Mouse (Mus musculus) adrenal gland, adult 8-10 months (tissue): ENCODE data around the gene Zfr. TPM values are rescaled to one million over a fixed set of nuclear protein-coding genes. Genes with fewer than 3 reads are reported as not detected.
"Not testable (repeated sequence)": the region's sequence is repeated elsewhere in the genome, so short reads cannot be mapped to it uniquely, and the experiment has no call there.

Source experiments
- DNase-seq: peaks from one replicate; pipeline ENCODE4 v3.0.0; 2022
- total RNA-seq, 4 experiments: library from RNA; stranded (reverse); gene quantifications; 2 replicates each; pipeline ENCODE4 v1.2.4; 2022

Zfr gene
- total RNA-seq, 4 experiments from 2014 or later = 109 to 191 (median 172) TPM

GRCm38 (mm10) chr15:12106430-12106829 lies 11.2 kb upstream of the Zfr start:
- no peak for DNase-seq

GRCm38 (mm10) chr15:12108200-12108599 lies 9.4 kb upstream of the Zfr start:
- no peak for DNase-seq

- DNase-seq = not testable (repeated sequence)
These were observed 8.7 kb upstream of the Zfr start for GRCm38 (mm10) chr15:12108922-12109321.

DNA sequence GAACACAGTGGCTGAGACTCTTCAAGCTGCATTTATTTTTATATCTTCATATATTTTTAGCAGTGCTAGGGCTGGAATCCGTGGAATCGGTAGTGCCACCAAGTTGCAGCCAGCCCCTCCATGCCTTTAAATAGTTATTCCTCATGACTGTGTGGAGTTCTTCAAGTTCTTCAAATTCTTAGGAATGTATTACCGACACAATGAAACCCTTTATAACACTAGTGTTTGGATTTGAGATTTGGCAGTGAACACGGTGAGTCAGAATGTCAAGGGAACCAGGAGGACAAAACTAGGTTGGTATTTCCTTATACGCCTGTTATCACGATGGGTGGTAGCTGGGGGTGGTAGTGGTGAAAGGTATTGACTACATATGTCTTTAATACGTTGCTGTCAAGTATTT lies 6.4 kb upstream of the Zfr start:
- DNase-seq = no peak

GRCm38 (mm10) chr15:12113411-12113810 lies 4.2 kb upstream of the Zfr start:
- no peak for DNase-seq

DNA sequence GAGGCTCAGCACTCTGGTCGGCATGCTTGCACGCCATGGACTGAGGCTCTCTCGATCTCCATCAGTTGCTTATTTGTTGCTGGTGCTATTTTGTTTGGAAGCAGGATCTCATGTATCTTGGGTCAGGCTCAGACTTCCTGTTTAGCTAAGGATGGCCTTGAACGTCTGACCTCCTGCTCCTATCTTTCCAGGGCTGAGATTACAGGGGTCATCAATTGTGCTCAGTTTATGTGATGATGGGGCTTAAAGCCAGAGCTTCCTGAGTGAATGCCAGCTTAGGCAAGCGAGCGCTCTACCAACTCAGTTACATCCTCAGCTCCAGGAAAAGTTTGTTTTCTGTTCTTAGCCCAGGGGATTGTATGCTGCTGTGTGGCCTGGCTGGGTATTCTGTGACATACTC lies 3.1 kb upstream of the Zfr start:
- no peak for DNase-seq

DNA sequence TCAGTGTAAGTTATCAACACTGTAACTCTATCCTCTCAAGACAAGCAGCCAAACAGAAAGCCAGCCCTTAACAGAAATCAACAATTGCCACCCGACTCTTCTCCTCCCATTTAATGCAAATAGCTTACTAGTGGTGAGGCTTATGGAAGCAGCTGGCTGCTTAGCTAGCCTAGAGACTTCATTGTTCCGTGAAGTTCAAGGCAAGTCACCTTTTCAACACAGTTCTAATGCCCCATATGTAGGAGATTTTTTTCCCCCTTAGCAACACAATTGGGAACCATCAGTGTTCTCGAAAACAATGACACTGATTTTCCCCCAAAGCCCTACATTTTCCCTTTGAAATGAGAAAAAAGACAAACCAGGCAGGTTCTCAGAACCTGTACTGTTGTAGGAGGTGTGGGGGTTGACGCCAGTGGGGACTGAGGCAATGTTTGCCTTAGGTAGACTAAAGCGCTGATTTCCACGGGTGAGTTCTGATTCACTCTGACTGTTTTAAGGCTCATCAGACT lies 1.9 kb upstream of the Zfr start:
- no peak for DNase-seq

DNA sequence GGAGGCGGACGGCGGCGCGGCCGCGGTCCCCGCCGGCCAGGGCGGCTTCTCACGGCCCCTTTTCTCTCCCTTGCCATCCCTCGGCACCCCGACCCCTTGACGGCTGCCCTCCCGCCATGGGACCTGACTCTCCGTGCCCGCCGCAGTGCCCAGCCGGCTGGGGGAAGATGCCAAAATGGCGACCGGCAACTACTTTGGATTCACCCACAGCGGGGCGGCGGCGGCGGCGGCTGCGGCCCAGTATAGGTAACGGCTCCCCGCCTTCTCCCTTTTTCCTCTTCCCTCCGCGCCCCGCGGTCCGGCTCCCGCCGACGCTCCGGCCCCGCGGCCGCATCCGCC lies 431 bp downstream of the Zfr start:
- no peak for DNase-seq

- DNase-seq = no peak
These were observed 949 bp downstream of the Zfr start for GRCm38 (mm10) chr15:12118432-12119128.

DNA sequence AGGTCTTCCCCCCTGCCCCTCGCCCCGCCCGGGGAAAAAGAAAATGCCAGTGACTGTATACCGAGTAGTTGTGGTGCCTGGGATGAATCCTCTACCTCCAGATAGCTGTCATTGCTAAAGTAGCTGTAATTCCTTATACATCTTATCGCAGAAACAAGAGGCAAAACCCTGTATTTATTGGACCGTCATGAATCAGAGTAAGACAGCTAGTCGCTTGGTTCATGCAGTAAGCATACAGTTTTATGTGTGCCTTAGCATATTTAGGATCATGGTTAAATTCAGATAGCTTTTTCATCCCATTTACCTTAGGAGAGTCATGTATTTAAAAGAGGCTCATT lies 1.5 kb downstream of the Zfr start:
- no peak for DNase-seq

GRCm38 (mm10) chr15:12124913-12125312 lies 7.3 kb downstream of the Zfr start:
- DNase-seq = no peak

GRCm38 (mm10) chr15:12130871-12131270 lies 13.2 kb downstream of the Zfr start:
- DNase-seq = not testable (repeated sequence)

DNA sequence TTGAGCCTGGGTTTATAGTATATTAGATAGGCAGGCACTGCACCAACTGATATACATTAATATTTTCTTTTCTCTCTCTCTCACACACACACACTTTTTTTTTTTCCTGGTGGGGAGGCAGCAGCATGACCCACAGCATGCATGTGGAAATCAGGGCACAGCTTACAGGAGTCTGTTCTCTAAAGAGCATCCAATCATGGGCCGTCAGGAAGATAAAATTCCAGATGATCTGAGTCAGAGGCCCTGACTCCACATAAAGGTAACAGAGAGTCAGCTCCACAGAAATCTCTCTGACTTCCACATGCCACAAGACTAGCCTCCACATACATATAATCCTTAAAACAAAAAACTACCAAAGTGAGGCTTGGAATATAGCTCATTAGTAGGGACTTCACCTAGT lies 16.9 kb downstream of the Zfr start:
- no peak for DNase-seq

DNA sequence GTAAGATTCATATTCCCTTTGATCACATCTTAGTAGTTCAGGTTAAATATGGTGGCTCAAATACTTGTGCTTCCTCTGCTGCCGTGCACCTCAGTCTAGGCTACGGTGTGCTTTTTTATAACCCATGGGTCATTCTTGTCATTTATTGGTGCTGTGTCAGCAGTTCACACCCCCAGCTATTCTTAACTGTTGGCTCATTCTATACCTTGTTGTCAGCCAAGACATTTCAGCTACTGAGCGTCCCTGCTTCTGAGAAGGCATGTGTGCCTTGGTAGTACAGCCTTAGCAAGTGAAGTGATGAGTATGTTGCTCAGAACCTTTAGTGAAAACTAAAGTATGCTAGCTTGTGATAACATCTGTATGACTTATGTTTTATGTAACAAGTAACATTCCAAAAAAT lies 17.7 kb downstream of the Zfr start:
- DNase-seq = no peak

DNA sequence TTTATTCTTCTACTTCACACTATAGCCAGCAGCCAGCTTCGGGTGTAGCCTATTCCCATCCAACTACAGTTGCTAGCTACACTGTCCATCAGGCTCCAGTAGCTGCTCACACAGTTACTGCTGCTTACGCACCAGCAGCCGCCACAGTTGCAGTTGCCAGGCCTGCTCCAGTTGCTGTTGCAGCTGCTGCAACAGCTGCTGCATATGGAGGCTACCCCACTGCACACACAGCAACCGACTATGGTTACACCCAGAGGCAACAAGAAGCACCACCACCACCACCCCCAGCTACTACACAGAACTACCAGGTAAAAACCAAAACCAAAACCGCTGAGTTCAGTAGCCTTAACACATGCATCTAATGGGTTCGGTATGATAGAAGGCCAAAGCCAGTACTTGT lies 18.7 kb downstream of the Zfr start:
- no peak for DNase-seq

- no peak for DNase-seq
These were observed 23.5 kb downstream of the Zfr start for GRCm38 (mm10) chr15:12140985-12141729.

GRCm38 (mm10) chr15:12147423-12147822 lies 29.8 kb downstream of the Zfr start:
- DNase-seq = no peak

GRCm38 (mm10) chr15:12149501-12149900 lies 31.9 kb downstream of the Zfr start:
- no peak for DNase-seq

DNA sequence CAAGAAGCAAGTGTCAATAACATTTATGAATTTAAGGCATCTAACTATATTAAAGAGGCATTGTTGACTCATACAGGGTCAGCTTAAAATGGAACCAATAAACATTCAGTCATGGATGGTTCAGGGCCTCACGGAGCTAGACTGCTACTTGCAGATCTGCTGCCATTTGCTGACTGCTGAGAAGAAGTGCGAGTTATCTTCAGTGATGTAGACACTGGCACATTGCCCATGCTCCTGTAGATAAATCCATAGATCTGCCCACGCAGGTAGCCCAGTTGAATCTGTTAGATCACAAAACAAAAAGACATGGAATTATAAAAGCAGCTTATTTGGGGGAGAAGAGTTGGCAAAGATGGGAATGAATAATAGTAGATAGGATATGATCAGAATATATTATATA lies 36.1 kb downstream of the Zfr start:
- DNase-seq = no peak

- DNase-seq = no peak
These were observed 60.5 kb downstream of the Zfr start for GRCm38 (mm10) chr15:12178126-12178525.

DNA sequence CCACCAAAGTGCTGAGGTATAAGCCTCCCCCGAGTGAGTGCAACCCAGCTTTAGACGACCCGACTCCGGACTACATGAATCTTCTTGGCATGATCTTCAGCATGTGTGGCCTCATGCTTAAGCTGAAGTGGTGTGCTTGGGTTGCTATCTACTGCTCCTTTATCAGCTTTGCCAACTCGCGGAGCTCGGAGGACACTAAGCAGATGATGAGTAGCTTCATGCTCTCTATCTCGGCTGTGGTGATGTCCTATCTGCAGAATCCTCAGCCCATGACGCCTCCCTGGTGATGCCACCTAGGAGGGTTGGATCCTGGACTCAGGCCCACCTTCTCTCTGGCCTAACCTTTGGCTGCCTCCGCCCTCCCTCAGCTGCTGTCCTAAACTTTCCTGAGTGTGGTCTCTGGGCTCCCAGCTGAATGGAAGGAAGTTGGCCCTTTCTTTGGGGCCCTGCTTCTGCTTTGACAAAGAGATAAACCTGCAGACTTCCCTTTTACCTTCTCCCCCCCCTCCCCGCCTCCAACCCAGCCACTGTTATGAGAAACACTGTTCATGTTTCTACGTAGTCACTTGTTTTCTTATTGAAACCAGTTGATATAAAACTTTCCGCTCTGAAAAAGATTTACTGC lies 63.7 kb downstream of the Zfr start:
- DNase-seq = not testable (repeated sequence)

GRCm38 (mm10) chr15:12193880-12194816 lies 76.5 kb downstream of the Zfr start:
- DNase-seq = no peak
